Mouse (Mus musculus): ENCODE measurements around the gene Pcbp2.
A peak's percentile ranks its signal among the peaks of the same experiment; 100 is the strongest.

The Pcbp2 gene

DNA sequence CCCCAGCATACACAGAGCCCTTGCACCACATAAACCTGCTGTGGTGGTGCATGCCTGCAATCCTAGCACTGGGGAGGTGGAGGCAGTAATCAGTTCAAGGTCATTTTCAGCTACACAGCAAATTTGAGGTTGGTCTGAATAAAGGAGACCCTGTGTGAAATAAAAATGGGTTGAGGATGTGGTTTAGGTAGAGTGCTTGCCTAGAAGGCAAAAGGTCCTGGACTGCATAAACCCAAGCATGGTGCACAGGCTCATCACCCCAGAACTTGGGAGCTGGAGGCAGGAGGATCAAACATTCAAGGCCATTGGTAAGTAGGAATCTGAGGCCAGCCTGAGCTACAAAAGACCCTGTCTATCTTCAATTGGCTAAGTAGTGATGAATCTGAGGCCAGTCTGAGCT lies 37.2 kb downstream of the Pcbp2 start:
- DNase-seq = no peak

DNA sequence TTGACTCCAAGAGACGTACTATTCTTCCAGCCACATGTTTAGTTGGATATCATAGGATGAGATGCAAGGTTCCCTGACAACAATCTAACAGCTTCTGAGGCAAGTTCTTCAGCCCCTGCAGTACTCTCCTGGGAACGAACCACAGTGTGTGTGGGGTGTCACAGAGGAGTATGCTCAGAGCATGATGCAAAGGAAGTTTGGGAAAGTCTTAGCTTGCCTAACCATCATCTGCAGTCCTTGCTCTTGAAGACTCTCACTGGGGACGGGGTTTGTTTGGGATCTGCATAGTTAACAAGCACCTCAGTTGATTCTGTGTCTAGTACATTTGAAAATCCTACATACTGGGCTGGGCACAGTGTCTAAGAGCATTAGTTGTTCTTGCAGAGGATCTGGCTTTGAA lies 38.0 kb downstream of the Pcbp2 start:
- no peak for DNase-seq

DNA sequence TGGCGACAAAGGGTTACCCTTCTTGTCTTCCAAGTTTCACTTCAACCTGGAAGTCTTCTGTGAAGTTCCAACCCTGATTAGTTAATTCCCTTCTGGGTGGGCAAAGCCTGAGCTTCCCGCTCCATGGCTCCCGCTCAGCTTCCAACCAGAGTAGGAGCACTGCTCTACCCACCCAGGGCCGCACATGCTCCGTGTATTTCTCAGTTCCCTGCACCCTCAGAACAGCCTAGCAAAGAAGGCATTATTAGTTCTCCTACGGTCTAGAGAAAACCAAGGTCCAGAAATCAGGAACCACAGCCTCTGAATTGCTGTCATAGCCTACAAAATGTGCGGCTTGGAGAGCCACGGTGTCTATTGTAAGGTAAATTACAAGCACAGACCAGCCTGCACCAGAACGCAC lies 39.8 kb downstream of the Pcbp2 start:
- DNase-seq = no peak

DNA sequence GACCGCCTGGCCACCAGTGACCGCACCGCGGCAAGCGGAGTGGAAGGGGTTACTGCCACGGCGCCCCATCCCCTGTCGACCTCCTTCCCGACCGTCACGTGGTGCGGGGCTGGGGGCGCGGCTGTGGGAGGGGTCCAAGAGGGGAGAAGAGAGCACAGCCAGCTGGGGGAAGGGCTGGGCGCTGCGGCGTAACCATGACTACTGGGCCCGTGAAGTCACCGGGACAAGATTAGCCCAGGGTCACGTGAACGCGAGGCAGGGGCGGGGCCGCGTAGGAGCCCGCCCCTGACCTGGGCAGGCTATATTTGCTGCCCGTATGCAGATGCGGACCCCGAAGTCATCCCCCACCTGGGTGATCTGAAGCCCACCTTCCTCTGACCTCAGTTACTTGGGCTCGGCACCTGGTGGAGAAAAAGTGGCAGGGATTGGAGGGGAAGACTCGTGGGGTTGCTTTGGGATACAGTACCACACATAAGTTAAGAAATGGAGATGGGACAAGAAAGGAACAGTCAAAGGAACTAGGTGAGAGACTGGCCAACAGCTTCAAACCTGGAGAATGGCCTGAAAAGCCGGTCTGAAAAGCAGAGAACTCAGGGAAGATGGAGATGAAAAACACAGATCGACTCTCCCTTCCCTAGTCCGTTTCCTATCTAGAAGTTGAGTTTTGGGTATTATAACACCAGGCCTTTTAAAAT lies 40.4 kb downstream of the Pcbp2 start:
- peak; percentile 82 to 87 for DNase-seq

DNA sequence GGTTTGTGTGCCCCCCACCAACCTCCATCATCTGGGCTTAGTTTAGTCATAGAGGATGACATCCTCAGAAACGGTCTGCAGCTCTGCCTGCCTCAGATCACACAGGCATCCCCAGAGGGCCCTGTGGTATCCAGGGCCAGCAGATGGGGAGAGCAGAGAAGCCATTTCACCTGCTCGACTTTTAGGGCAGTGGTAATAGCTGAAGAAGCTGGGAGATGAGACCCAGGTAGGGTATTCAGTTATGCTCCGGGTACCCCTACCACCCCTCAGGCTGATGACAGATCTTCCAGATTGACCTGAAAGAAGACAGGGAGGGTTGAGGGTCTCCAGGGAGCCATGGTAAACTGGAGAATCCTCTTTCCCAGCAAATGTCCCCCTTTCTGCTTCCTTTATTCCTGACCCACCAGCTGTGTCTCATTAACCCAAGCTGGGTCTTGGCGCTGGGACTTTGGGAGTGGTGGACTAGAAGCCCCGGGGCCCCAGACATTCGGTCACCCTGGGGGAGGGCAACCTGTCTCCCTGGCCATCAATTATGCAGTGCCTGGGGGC lies 41.0 kb downstream of the Pcbp2 start:
- DNase-seq = no peak

DNA sequence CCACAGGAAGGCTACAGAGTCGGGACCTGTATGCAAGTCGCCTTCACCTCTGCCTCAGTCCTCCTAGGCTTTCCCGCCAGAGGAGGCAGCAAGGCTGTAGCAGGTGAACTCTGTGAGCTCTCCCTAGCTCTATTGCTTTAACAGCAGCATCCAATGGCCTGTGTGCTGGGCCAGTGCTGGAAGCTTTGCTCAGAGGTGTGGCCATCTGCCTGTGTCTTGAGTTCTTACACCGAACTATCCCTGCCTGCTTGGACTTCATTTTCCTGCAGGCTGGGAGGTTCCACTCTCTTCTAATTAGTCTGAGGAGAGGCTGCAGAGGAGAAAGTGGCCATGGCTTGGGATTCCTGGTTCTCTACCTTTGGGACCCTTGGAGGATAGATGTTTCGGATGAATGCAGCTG lies 41.7 kb downstream of the Pcbp2 start:
- DNase-seq = no peak

DNA sequence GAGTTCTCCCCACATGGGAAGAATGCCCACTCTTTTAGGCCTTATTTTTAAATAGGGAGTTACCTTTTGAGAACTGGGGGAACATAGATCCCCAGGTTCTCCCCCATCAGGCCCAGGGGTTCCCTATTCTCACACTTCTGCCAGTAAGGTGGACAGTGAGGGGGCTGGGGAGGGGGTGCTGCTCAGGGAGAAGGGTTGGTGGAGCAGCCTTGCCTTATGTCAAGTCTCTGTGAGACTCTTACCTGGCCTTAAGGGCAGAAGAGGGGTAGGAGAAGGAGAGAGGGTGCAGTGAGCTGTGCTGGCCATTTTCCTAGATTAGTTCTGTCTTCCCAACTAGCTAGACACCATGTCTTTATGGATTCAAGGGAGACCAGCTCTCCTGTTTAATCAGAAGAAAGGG lies 42.1 kb downstream of the Pcbp2 start:
- DNase-seq = no peak

DNA sequence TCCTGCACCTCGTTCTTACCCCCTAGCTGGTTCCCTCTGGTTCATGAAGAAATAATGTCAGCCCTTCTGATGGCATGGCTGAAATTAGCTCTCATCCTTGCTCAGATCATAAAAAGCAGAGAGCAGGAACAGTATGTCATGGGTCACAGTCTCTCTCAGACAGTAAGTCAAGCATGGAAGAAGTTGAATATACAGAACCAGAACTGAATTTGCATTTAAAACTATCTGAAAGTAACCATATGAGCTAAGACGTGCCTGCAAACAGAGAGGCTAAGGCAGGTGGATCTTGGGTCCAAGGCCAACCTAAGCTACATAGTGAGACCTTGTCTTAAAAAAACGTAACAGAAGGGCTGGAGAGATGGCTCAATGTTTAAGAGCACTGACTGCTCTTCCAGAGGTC lies 42.7 kb downstream of the Pcbp2 start:
- no peak for DNase-seq

DNA sequence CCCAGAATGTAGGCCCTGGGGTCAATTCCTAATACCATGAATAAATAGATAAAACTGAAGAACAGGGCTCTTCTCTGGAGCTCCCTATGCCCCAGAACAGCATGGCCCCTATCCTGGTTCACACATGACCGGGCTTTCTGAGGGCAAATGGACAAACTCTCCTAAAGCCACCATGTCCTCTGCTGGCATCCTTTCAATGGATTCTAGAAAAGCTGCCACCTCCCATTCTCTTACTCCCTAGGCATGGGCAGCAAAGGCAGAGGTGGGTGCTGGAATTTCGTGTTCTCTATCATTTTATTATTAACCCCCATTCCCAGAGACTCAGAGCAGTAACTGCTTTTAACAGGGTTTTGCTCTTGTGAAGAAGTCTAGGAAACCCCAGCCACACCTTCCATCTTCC lies 44.9 kb downstream of the Pcbp2 start:
- no peak for DNase-seq

DNA sequence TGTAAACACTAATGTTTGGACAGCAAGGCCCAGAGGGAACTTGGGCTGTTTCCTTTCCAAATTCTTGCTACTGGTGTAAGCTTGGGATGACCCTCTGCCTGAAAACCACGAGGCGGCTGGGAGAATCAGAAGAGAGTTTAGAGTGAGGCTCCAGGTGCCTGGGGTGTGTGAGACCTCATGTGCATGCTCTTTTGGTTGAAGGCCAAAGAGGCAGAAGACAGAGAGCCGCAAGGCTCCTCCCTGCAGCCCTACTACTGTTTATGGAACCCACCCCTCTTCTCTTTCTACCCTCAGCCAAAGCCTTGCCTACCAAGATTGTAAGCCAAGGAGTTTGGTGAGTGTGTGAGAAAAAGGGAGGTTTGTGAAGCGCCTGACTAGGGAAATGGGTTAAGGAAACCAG lies 45.5 kb downstream of the Pcbp2 start:
- DNase-seq = no peak

DNA sequence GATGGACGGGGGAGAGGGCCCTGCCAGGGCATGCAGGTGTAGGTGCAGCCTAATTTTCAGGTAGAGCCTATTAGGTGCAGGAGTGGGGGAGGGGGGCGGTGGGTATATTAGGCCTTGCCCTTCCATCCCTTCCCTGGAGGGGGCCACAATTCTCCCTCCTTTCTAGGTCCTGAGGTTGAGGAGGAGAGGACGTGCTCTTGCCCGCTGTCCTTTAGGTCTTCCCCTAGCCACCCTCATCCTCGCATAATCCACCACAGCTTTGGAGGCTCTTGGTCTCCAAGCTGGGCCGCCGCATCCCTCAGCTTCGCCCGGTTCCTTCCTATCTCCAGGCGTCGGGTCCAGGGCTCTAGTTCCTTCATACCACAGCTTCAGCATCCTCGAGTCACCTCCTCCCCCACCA lies 46.0 kb downstream of the Pcbp2 start:
- DNase-seq = no peak

DNA sequence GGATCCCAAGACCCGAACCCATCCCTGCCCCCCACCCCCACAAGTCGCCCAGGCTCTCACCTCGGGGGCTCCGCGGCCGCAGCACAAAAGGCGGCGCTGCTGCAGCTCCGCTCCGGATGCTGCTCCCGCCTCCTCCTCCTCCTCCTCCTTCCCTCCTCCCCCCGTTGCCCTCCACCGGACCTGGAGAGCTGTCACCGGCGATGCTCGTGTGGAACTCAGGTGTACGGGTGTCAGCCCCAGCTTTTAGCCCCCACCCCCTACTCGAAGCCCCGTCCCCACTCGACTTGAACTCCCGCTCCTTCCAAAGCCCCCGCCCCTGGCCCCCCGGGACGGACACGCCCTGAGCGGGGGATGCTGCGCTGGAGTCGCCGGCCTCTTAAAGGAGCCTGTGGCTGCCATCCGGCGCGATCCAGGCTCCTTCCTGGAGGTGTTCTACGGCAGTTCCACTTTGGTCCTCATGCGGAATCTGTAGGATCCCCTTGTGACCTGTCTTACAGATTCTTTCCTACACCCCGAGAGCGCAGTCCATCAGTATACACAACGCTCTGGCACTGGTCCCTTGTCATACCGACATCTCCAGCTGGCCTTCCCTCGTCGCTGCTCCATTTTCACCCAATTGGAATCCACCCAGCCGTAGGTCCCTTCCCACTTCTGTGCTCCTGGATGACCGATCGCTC lies 46.5 kb downstream of the Pcbp2 start, which contains the start of gene Map3k12:
TSS of gene Map3k12 (minus strand) at position 337 of the 677 bp plus-strand sequence.
- peak; percentile 67 to 73 for DNase-seq

DNA sequence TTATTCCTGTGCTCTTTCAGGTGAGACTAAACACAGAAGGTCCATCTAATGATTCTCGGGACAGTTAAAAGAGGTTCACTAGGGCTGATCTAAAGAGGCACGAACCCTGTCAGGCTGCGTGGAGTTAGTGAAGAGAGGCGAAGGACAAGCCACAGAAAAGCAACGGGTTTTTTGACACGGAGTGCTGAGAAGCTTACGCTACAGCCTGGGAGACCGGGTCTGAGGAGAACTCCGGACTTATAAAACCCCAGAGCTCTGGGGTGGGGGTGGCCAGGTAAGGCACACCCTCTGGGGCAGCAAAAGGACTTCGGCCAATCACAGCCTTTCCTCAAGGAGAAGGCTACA lies 47.3 kb downstream of the Pcbp2 start:
- DNase-seq = no peak

DNA sequence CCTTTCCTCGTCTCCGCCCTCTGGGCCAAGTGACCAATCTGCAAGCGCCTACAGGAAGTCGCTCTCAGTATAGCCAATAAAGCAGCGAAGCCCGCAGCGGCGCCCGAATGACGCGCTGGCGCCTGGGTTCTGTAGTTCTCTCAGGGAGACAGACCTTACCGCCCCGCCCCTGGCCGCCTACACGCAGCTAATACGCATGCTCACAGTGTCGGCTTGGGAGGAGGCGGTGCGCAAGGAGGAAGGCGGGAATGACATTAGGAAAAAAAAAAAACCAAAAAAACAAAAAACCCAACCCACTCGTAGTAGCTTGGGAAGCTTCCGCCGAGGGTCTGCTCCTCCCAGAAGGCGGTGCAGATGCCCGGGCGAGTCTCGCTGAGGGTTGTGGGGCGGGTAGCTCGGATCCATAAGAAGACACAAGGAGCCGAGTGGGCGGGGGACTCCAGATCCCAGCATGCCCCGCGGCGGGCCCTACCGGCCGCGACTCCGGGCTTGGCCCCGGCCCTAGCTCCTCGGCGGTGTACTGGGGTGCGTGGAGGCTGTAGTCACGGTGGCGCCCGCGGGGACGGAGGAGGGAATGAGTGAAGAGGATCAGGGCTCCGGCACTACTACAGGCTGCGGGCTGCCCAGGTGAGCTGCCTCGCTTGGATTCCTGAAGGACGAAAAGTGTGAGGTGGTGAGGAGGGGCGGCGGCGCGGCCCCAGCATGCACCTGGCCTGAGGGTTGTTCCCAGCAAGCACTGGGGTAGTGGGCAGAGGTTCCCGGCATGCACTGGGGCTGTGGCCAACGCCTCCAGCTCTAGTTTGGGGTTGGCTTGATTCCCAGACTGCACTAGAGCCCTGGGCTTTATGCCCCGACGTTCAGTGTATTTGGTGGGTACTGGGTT lies 47.9 kb downstream of the Pcbp2 start, which contains the start of gene Tarbp2:
TSS of gene Tarbp2 (plus strand) at position 217 of the 883 bp plus-strand sequence.
- DNase-seq = peak; percentile 100

DNA sequence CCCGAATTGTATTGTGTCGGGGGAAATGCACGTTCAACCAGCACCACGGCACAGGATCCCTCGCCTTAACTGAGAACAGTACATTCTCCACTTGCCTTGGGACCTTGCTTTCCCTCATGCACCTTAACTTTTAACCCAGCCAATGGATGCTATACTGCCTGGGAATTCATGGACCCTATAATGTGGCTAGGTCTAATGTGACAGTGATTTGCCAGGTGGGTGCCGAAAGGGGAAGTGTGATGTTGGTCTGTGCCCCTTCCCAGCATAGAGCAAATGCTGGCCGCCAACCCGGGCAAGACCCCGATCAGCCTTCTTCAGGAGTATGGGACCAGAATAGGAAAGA lies 48.5 kb downstream of the Pcbp2 start:
- DNase-seq = no peak

DNA sequence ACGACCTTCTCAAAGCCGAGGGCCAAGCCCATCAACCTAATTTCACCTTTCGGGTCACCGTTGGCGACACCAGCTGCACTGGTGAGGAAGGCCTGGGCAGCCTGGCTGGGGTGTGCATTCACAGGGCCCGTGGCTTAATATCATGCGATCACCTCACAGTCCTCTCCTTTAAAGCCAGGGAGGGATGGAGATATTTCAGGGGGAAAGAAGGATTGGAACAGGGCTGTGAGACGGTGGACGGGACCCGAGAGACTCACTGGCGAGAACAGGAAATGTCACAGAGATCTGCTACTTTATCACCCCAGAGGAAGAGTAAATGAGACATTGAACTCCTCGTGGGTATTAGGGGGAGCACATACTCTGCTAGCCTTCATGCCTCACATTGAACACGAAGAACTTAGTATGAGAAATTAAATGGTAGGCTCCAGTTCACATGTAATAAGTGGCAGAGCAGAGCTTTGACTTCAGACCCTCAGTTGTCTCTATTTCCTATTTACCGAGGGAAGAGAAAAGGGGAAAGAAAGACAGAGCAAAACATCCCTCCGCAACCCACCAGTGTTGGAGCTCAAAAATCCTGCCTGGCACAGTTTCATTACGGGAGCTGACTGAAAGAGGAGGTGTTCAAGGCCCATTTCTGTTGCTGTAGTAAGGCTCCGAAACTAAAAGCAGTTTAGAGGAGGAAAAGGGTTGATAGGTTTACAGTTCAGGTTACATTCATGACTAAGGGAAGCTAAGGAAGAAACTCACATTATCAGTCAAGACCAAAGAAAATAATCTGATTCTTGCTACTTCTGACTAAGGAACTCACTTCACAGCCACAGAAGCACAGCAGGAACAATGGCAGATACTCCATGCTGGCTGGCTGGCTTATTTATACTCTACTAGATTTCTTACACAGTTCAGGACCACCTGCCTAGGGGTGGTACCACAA lies 49.1 kb downstream of the Pcbp2 start:
- DNase-seq = no peak

DNA sequence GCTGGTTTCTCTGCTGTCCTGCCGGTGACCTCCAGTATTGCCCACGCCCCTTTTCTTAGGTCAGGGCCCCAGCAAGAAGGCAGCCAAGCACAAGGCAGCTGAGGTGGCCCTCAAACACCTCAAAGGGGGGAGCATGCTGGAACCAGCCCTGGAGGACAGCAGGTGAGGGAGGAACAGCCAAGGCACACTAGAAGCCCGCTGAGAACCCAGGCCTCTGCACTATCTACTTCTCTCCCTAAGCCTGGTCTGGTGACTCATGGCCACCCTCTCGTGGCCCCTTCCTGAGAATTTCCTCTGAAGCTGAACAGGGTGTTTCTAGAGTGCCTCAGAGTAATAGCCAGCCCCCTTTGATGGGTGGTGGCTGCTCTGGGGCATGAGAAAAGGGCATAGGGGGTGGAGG lies 50.1 kb downstream of the Pcbp2 start:
- DNase-seq = no peak

DNA sequence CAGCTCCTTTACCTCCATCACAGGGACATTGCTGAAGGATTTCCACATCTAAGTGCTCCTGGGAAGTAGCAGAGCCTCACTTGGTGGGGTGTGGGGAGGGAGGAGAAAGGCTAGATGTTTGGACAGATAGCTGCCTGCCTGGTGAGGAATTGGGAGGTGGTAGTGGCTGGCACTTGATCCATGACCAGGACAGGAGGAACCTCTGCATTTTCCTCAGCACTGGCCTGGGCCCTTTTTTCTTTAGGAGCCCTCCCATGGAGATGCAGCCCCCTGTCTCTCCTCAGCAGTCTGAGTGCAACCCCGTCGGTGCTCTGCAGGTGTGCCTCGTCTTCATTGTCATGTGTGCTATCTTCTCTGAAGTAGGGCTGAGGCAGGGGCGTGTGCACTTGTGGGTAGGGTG lies 51.1 kb downstream of the Pcbp2 start:
- DNase-seq = no peak

DNA sequence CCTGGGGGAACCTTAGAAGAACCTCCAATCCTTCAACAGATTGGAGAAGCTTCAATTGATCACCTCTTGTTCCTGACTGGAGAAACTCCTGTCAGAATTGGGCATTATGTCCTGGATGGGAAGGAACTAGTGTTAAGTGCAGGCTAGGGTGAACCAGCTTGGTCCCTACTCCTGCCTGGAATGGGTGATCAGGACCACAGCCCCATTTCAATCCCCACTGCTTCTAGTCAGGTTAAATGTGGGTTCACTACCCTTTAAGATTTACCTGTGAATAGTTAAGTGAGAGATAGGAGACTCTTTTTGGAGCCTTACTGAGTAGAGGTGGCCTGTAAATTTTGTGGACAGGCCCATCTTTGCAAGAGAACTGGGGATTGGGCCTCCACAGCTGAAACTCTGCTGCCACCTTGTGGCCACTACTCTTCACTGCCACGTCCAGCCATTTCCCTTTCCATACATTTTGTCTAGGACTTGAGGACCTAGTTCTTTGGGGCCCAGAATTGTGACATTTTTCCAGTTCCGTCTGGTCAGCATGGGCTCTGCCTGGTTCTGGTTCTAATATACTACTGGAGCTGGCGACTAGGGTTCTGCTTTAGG lies 54.6 kb downstream of the Pcbp2 start, which contains the start of gene Npff:
TSS of gene Npff (minus strand) at position 51 of the 594 bp plus-strand sequence.
- DNase-seq = peak; percentile 59 to 70

DNA sequence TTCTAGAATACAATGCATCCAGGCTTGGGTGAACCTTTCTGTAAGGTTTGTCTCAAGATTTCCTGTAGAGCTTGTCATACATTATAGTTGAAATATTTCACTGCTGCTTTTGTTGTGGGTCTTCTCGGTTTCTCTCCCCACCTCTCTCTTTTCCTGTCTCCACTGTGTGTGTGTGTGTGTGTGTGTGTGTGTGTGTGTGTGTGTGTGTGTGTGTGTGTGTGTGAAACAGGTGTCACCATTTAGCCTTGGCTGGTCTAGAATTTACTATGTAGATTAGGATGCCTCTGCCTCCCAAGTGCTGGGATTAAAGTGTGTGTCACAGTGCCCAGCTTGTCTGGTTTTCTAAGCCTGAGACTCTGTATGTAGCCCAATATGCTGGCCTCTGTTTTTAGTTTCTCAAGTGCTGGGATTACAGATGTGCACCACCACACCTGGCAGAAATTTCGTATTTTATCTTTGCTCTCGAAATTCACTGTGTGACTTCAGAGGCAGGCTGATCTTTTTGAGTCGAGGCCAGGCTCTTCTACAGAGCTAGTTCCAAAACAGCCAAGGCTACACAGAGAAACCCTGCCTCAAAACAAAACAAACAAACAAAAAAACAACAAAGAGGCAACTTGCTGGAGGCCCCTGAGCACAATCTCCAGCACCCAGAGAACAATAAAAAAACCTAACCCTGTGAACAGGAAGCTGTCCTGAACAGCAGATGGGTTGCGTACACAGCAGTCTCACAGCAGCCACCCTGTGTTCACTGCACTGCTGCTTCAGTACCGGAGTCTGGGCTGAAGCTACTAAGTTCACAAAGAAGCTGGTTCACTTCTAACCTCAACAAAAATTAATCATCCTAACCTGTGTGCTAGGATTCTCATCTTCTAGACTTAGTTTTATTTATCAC lies 56.0 kb downstream of the Pcbp2 start:
- no peak for DNase-seq

DNA sequence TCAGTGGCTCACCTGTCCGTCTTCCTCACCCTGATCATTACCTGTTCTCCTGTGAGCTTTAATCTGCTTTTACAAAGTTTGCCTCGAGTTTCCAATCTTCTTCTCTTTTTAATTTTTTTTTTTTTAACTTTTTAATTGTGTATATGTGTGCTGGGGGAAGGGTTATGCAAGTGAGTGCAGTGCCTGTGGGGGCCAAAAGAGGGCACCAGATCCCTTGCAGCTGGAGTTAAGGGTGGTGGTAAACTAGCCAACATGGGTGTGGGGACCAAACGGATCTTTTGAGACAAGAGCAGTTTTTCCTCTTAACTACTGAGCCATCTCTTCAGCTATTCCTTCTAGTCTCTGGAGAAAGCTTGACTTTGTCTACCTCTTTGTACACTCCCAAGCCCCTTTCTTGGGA lies 57.6 kb downstream of the Pcbp2 start:
- DNase-seq = no peak
